Mouse (Mus musculus) hematopoietic stem cell, adult 5-6 weeks (primary cell): Measurements from ENCODE around the gene Mon2. TPM values are rescaled to one million over a fixed set of nuclear protein-coding genes. Genes with fewer than 3 reads are reported as not detected.
"Not testable (repeated sequence)": the region's sequence is repeated elsewhere in the genome, so short reads cannot be mapped to it uniquely, and the experiment has no call there.

Experiments
- ATAC-seq, 2 experiments: fragments of 125-278 bp in 1 of 2; replicated peaks in 1 of 2; 2 replicates each; pipeline ENCODE4 v1.8.0; 2016 to 2017; ENCODE audit warnings: inconsistent platforms in 2 of 2, mild to moderate bottlenecking in 2 of 2, moderate number of reproducible peaks in 2 of 2, low read depth in 1 of 2, moderate TSS enrichment in 1 of 2; ENCODE audit not compliant: low FRiP score in 2 of 2, poor library complexity in 2 of 2, severe bottlenecking in 2 of 2, insufficient read depth in 1 of 2, low TSS enrichment in 1 of 2
- total RNA-seq: library from RNA; stranded (forward); fragments of 172-1452, 232-1000 nt; gene quantifications from 2 replicates; pipeline ENCODE4 v1.2.3, GENCODE M21; 2017

Mon2 gene
- total RNA-seq, 1 experiment from 2014 or later: 69.5 TPM

DNA sequence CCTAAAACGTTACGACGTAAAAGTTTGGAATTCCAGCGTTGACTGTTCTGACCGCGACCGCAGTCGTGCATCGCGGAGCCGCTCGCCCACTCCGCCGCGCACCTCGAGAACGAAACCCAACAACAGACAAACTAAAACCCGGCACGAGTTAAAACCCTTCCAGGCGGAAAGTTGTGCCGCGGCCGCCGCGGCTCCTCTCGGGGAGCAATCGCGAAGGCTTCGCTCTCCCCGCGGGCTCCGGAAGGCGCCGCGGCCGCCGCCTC, 91.1 kb downstream of the Mon2 start:
- no peak for ATAC-seq

DNA sequence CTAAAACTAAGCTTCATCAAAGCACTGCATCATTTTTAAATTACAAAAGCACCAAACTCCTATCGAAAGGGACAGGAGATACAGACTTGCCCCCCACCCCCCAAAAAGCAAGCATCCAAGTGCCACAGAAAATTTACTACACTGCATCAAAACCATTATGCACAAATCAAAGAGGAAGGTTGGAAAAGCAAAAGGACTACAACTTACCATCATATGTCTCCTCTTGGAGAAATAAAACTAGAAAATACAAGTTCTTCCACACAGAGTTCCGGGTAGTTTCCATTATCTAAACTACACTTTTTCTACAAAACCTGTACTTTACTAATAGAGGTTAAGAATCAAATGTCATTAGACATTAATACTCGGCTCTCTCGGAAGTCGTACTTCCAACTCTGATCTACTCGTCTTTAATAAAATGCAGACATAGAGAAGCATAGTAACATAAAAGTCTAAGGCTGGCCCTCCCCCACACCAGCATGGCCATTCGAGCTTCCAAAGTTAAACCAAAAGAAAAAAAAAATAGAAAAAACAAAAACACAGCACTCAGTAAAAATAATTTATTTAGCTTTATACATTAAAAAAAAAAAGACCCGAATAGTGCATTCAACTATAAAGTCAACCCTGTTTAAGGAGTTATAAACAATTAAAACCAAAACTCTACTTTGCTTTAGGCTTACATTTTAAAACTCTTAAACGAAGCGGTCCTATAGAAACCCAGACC, 91.6 kb downstream of the Mon2 start:
- no peak for ATAC-seq

DNA sequence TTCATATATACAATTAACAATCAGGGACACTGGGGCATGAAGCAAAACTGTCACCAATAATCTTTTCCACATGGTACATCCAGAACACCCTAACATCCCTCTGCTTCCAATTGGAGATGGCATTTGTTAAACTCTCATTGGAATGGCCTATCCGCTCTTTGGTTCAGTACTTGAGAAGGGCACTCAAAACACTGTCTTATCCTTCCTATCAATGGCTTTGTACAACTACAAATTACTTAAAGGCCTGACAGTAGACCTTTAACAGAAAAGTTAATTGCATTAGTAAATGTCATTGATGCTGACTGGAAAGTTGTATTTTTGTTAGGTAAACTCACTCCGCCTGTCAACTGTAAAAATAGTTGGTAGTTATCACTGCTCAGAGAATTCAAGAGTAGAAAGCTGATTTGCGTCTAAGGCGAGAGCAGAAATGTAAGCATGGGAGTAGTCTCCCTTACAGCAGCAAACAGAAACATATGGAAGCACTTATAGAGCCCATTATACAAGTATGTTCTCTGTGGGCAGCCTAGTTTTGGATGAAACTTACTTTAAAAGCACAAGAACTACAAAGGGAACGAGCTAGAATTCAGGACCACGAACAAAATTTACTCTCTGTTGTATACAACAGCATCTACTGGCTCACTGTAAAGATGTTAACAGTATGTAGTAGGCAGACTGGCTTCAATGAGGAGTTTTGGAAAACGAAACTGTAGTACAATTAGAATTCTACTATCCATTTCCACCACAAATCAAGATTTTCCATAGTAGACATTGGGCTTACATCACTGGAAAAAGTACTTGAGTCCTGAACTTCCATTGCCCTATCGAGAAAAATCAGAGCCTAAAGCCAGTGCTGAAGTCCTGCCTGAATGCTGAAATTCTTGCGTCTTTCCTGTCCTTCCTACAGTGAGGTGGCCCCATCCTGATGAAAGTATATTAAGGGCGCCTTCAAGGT, 92.5 kb downstream of the Mon2 start:
- no peak for ATAC-seq

- no peak for ATAC-seq
Observed at GRCm38 (mm10) chr10:122982909-122983578, 93.3 kb downstream of the Mon2 start.

DNA sequence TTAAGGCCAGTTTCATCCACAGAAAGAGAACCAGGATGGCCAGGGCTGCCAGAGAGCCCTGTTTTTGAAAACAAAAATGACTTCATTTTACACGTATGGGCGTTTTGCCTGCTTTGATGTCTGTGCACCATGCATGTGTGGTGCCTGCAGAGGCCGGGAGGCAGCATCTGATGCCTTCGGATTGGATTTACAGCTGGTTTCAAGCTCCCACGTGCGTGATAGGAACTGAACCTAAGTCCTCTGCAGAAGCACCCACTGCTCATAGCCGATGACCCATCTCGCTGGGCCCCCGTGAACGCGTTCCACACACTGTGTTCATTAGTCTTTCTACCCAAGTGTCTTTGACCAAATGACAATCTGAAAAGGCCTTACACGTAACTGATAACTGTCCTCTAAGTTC, 96.2 kb downstream of the Mon2 start:
- ATAC-seq: no peak

DNA sequence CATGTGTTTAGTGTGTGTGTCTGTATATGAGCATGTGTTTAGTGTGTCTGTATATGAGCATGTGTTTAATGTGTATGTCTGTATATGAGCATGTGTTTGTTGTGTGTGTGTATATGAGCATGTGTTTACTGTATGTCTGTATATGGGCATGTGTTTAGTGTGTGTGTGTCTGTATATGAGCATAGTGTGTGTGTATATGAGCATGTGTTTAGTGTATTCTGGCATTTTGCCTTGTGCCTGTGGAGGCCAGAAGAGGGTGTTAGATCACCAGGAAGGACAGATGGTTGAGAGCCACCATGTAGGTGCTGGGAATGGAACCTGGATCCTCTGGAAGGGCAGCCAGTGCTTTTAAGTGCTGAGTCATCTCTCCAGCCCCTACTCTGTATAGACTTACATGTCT, 96.9 kb downstream of the Mon2 start:
- ATAC-seq: no peak

DNA sequence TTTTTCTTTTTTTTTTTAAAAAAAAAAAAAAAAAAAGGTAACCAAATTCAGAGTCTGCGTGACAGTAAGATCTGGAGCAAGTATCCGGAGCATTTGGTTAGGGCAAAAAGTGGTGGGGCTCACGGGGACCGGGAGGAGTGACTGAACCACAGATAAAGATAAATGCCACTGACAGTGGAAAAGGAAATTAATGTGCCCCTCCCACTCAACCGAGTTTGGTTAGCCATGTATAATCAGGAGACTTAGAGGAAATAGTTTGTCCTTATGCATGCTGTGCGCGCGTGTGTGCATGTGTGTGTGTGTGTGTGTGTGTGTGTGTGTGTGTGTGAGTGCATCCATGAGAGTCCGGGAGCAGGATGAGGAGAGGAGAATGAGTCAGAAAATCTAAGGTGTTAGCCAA, 100.3 kb downstream of the Mon2 start:
- 0 out of 4 replicates have a peak, but pooled peaks of 1 of the 2 experiments have one; percentile 7 for ATAC-seq

GRCm38 (mm10) chr10:122973241-122973640, 103.1 kb downstream of the Mon2 start:
- ATAC-seq: no peak

DNA sequence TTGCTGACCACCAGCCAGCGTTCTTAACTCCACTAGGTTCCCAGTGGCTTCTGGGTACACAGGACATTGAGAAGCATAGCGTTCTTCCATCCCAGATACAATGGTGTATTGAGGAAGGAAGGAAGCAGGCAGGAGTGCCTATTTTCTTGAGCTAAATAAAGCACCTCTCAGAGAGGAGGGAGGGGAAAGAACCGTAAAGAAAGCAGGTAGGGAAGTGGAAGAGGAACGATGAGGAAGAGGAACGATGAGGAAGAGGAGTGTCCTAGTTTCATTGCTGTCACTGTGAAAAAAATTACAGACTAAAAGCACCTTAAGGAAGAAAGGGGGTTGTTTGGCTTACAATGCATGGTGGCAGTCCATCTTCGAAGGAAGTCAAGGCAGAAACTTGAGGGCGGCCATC, 106.1 kb downstream of the Mon2 start:
- ATAC-seq: no peak

DNA sequence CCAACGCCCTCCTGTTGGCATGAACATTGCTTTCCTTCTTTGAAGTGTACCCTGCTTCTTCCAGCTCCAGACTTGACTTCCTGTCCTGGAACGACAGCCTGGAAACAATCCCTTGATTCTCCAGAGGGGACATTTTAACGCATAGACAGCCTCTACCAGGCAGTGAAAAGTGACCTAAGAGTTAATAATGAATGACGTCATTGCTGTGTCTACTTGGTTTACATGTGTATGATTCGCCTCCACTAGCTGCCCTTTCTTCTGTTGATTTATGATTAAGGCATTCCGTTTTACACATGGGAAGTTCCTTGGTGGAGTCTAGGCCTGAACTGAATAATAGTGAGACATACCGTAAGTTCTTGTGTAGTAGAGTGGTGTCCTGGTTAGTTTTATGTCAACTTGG, 109.9 kb downstream of the Mon2 start:
- no peak for ATAC-seq

DNA sequence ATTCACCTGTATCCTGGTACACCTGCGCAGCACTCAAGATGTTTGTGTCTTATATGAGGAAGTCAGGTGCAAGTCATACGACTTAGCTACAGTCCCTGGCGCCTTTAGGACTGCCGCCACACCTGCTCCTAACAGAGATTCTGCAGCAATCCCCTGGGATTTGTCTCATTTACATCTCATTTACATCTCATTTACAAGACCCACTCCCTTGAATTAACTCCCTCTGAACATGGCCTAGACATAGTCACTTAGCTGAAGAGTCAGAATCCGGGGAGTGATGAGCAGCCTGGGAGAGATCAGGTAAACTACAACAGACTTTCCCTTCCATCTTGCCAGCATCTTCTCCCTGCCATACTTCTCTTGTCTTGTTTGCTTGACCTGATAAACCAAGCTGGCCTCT, 110.7 kb downstream of the Mon2 start:
- not testable (repeated sequence) for ATAC-seq

GRCm38 (mm10) chr10:122964241-122964636, 112.1 kb downstream of the Mon2 start:
- no peak for ATAC-seq

- ATAC-seq: peak; percentile 61 to 69
Observed at GRCm38 (mm10) chr10:122963463-122964240, 112.7 kb downstream of the Mon2 start.

GRCm38 (mm10) chr10:122962651-122963050, 113.7 kb downstream of the Mon2 start:
- ATAC-seq: no peak

DNA sequence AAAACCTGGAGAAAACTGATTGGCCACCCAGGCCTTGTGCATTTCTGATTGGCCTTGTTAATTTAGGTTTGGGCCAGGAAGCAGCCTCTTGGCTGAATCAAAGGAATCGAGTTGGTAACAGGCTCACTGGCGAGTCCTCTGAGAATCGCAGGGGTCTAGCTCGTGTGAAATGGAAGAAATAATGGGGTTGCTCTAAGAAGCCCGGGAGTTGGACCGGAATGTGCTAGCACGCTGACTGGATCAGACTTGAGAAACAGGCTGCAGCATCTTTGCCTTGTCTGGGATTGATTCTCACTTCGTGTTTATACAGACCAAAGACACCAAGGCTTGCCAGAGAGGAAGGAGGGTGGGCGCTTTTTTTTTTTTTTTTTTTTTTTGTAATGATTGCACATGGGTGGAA, 114.8 kb downstream of the Mon2 start:
- no peak for ATAC-seq

DNA sequence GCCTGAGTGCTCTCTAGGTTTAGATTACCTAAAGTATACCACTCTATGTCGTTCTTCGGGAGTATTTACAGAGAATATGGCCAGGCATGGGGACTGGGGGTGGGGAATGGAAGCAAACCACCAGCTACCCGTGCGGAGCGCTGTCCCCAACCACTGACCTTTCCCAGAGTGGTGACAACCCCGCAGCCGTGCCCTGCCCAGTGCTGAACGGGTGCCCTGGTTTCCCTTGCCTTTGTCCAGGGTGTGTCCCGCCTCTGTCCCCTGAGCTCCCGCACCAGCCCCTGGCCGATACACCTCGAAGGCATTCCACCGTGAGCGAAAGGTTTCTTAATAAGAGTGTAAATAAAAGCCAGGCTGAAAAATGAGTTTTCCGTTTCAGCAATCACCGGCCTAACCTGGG, 115.6 kb downstream of the Mon2 start:
- no peak for ATAC-seq

DNA sequence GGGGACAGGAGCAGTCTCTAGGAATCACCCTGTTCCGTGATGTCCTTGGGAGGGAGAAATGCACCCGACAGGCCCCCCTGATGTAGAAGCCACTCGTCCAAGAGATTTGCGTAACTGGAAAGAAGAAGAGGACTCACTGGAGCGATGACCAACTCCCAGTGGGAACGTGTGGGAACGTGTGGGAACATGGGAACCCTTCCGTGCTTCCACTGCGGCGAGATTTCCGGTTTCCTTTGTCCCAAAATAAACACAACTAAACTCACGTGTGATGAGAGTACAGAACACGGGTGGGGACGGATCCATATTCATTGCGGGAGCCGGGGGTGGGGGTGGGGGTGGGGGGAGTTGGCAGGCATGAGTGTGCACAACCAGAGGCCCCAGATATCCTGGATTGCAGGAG, 116.1 kb downstream of the Mon2 start:
- no peak for ATAC-seq

DNA sequence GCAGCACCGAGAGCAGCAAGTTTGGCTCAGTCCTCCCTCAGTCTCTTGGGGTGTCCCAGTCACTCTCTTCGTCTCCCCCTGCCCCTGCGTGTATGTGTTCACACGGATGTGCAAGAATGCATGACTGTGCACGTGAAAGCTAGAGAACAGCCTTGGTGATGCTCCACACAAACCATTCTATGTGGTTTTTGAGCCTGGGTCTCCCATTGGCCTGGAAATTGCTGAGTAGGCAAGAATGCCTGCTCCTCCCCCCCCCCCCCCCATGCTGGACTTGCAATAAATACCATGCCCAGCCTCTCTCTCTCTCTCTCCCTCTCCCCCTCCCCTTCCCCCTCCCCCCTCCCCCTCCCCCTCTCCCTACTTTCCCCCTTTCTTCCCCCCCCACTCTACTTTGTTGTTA, 117.6 kb downstream of the Mon2 start:
- no peak for ATAC-seq
